In the genomic region with DNA sequence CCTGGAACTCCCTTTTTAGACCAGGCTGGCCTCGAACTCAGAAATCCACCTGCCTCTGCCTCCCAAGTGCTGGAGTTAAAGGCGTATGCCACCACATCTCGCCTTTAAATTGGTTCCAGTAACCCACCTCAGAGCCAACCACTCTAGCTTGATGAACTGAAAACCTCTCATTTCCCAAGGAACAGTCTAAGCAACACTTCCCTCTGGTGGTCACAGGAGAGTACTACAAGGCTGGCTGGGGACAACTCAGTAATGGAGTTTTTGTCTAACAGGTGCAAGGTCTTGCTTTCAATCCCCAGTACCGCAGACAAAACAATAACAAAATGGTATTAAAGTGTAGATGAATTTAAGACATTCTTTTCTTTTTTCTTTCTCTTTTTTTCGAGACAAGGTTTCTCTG, we compare ENCODE assay signal across 10 mouse cellular contexts. TPM values are rescaled to one million over a fixed set of nuclear protein-coding genes. Genes with fewer than 3 reads are reported as not detected.
DNase-seq lines count a peak whose midpoint lies in the region.
"Had no signal": no experiment of that assay in that cellular context is flagged by ENCODE, and none has a peak within 500 bp of the region (broad histone marks: within the 10 kb centered on the region; RNA-seq: fewer than 3 reads in every experiment).

No protein-coding gene starts in this region.

- H3K4me1 ChIP-seq in heart, embryonic 10.5 days, result no peaks in the 10 kb centered on the region
- H3K4me1 ChIP-seq: embryonic facial prominence, embryonic 15.5 days; megakaryocyte, embryonic 14.5 days had no signal

- H3K4me3 ChIP-seq in heart, embryonic 10.5 days, result no peak overlapping the region
- H3K4me3 ChIP-seq: embryonic facial prominence, embryonic 15.5 days; megakaryocyte, embryonic 14.5 days had no signal

- no peaks in the 10 kb centered on the region for H3K36me3 ChIP-seq in heart, embryonic 10.5 days
- H3K36me3 ChIP-seq: embryonic facial prominence, embryonic 15.5 days had no signal

- no peak overlapping the region for H3K27ac ChIP-seq in heart, embryonic 10.5 days
- H3K27ac ChIP-seq: embryonic facial prominence, embryonic 15.5 days had no signal

- no peaks in the 10 kb centered on the region for H3K9me3 ChIP-seq in heart, embryonic 10.5 days
- H3K9me3 ChIP-seq: embryonic facial prominence, embryonic 15.5 days had no signal

- DNase-seq in heart, adult 8-10 months (ENCODE audit: low spot score), result peak; percentile 26
- DNase-seq in heart, embryonic 10.5 days (ENCODE audit: low spot score), result no peak
- DNase-seq in CD8-positive naive resting alpha-beta T cell, adult 2 months (ENCODE audit: low read depth in 2 of 2, low spot score in 2 of 2), result peak; percentile 28 to 49
- DNase-seq in adrenal gland, postnatal 36 days, result peak; percentile 38 to 57
- DNase-seq in frontal cortex, postnatal 25 days (ENCODE audit: low spot score in 2 of 2), result peak; percentile 24 to 63
- peak; percentile 40 to 54 for DNase-seq in left cerebral cortex, adult 18-20 months (ENCODE audit: low spot score in 2 of 2)
- DNase-seq in ovary, postnatal 14 days (ENCODE audit: low spot score), result peak; percentile 56
- peak; percentile 63 for DNase-seq in thymus, postnatal 14 days

- peaks cover 35% of the 10 kb centered on the region for H3K27me3 ChIP-seq in heart, embryonic 10.5 days (ENCODE audit: insufficient read depth, poor library complexity, severe bottlenecking)
- H3K27me3 ChIP-seq: embryonic facial prominence, embryonic 15.5 days had no signal

- 45% methylated on average over 5 of the region's 5 CpGs for WGBS in heart, embryonic 10.5 days

RNA-seq across cellular contexts. Expression of gene Gm4779, which starts 22.2 kb away (rescaled TPM):
- total RNA-seq in heart, adult 8-10 months (2022), result not detected
- 0.19 and 0.33 TPM in 2 replicates for polyA plus RNA-seq in heart, embryonic 10.5 days (2016; fragmentation: Nextera tagmentation; extraction: Ambion mirVana)
- not detected for total RNA-seq in adrenal gland, postnatal 36 days (2021)
- total RNA-seq in left cerebral cortex, adult 18-20 months (2021), result under 1 TPM; 0.23 to 0.56 TPM

RNA-seq across cellular contexts. Expression of gene 8030474K03Rik, which starts 22.4 kb away (rescaled TPM):
- total RNA-seq in heart, adult 8-10 months (2022), result under 1 TPM in 1 of 4 experiments, not detected in 3; 0.17 TPM
- polyA plus RNA-seq in heart, embryonic 10.5 days (2016; fragmentation: Nextera tagmentation; extraction: Ambion mirVana), result 0.21 and 0.32 TPM in 2 replicates
- total RNA-seq in adrenal gland, postnatal 36 days (2021), result not detected
- not detected for total RNA-seq in left cerebral cortex, adult 18-20 months (2021)

RNA-seq across cellular contexts. Expression of gene Cxcr3, which starts 38.0 kb away (rescaled TPM):
- total RNA-seq in heart, adult 8-10 months (2022), result under 1 TPM in 1 of 4 experiments, not detected in 3; 0.26 TPM
- not detected in 2 replicates for polyA plus RNA-seq in heart, embryonic 10.5 days (2016; fragmentation: Nextera tagmentation; extraction: Ambion mirVana)
- under 1 TPM; 0.16 to 0.17 TPM for total RNA-seq in adrenal gland, postnatal 36 days (2021)
- total RNA-seq in left cerebral cortex, adult 18-20 months (2021), result not detected
